Mouse (Mus musculus) heart, postnatal 0 days (tissue): ENCODE measurements around the gene Ankmy1. TPM values are rescaled to one million over a fixed set of nuclear protein-coding genes. Genes with fewer than 3 reads are reported as not detected.

ENCODE experiments used
- ATAC-seq: fragments of 200-750 bp; cut with Nextera tagmentation; 2 replicates; pipeline ENCODE4 v1.8.0; 2017; ENCODE audit warnings: low read depth, moderate number of reproducible peaks, moderate library complexity; ENCODE audit not compliant: insufficient read depth
- DNase-seq: peaks from one replicate; pipeline ENCODE4 v3.0.0-alpha.2; 2016; ENCODE audit warnings: low spot score
- H3K27ac ChIP-seq: fragments of 300-500 bp; sonication (generic); 2 replicates; pipeline ENCODE4 v1.5.1; 2014; ENCODE audit warnings: low read depth, mild to moderate bottlenecking
- H3K27me3 ChIP-seq: fragments of 300-500 bp; sonication (generic); 2 replicates; pipeline ENCODE4 v1.6.1; 2014; ENCODE audit warnings: low read length, mixed read lengths; ENCODE audit not compliant: control insufficient read depth, insufficient read depth
- H3K36me3 ChIP-seq: fragments of 300-500 bp; sonication (generic); replicated peaks from 2 replicates; pipeline ENCODE4 v1.6.1; 2014; ENCODE audit warnings: low read length, mixed read lengths; ENCODE audit not compliant: control insufficient read depth, insufficient read depth
- H3K4me1 ChIP-seq: fragments of 300-500 bp; sonication (generic); 2 replicates; pipeline ENCODE4 v1.6.1; 2014; ENCODE audit warnings: antibody characterized with exemption; ENCODE audit not compliant: control insufficient read depth, insufficient read depth
- H3K4me2 ChIP-seq: fragments of 300-500 bp; sonication (generic); 2 replicates; pipeline ENCODE4 v1.6.1; 2014; ENCODE audit warnings: low read depth, mild to moderate bottlenecking, low read length, moderate library complexity
- H3K4me3 ChIP-seq: fragments of 300-500 bp; sonication (generic); 2 replicates; pipeline ENCODE4 v1.5.1; 2014; ENCODE audit warnings: low read depth, low read length
- H3K9ac ChIP-seq: fragments of 300-500 bp; sonication (generic); replicated peaks from 2 replicates; pipeline ENCODE4 v1.6.1; 2014; ENCODE audit warnings: low read depth, low read length, mixed read lengths
- H3K9me3 ChIP-seq: fragments of 300-500 bp; sonication (generic); replicated peaks from 2 replicates; pipeline ENCODE4 v1.6.1; 2016; ENCODE audit warnings: low read length; ENCODE audit not compliant: control insufficient read depth
- CTCF ChIP-seq: IDR thresholded peaks from 2 replicates; pipeline ENCODE4 v1.5.1; 2016; ENCODE audit warnings: antibody characterized with exemption, control low read depth, low read depth
- EP300 ChIP-seq: IDR thresholded peaks from 2 replicates; pipeline ENCODE4 v1.6.1; 2016; ENCODE audit warnings: antibody characterized with exemption, low read depth
- WGBS: fragments of 180-500 bp; shearing (Covaris S2); extraction: QIAGEN DNeasy Blood & Tissue Kit; methylation state at CpG from one replicate; pipeline ENCODE4 v1.1.7; 2014; 5-methylcytosine and 5-hydroxymethylcytosine counted together
- polyA plus RNA-seq: library from polyadenylated mRNA; unstranded; fragments of >200 nt; fragmentation: Nextera tagmentation; extraction: Ambion mirVana; gene quantifications from 2 replicates; pipeline ENCODE4 v1.2.1, GENCODE M21; 2015
- total RNA-seq: library from RNA; depleted of rRNA; stranded (reverse); fragments of >200 nt; gene quantifications from 2 replicates; pipeline ENCODE4 v1.2.3, GENCODE M21; 2014; ENCODE audit warnings: low replicate concordance

Ankmy1 gene
- total and polyA plus RNA-seq, 2 experiments from 2014 or later: 0.10 TPM; not detected in 1

DNA sequence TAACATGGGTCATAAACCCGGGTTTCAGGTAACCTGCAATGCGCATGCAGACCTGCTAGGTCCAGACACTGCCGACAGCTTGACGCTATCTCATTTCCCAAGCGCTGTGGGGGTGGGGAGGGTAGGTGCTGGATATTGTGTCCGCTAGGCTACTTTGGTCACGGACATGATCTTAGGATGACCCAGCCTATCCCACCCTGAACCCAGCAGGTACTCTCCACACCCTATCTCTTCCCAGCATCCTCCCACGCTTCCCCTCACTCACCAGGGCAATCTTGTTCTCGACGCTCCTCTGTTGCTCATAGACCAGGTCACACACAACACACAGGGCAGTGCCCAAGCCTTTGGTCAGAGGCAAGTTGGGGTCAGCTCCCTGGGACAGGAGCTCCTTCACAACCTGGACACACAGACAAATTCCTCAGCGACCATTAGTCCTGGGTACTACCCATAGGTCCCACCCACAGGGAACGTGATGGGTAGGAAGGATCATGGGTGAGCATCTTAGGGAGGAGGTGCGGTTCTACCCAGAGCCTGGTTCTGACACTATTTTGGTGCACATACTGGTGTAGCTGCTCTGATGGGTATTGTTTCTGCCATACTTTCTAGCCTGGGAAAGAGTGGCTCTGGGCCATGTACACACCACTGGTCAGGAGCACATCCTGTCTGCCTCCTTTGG lies 24.5 kb downstream of the Ankmy1 start:
- H3K4me1 ChIP-seq: no peaks in the 10 kb centered on the region
- WGBS: 70% methylated on average over 13 of the region's 13 CpGs

DNA sequence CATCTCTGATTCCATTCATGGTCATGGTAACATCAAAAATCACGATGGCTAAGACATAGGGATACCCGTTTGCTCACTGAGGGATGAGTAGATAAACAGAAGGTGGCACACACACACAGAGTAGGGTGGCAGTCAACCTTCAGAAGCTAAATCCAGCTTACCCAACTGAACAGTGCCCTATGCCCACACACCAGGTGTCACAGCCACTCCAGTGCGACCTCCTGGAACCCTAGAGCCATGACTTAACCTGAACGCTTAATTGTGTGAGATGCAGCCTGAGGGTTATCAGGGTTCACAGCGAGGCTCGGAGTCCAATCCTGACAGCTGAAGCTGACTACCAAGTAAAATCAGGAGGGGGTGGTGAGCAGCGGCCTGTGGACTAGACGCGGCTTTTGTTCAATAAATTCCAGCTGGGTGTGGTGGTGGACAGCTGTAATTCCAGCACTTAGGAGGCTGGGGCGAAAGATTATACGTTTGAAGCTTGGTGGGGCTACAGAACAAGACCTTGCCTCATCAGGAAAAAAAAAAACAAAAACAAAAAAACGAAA lies 25.2 kb downstream of the Ankmy1 start:
- no peak overlapping the region for H3K4me2 ChIP-seq
- no peaks in the 10 kb centered on the region for H3K27me3 ChIP-seq
- no peak overlapping the region for H3K4me3 ChIP-seq
- no peak for ATAC-seq
- no peaks in the 10 kb centered on the region for H3K4me1 ChIP-seq
- TF ChIP-seq CTCF (no peak), EP300 (no peak)
- H3K36me3 ChIP-seq: no peaks in the 10 kb centered on the region
- H3K9ac ChIP-seq: no peak overlapping the region
- no peak for DNase-seq
- H3K27ac ChIP-seq: no peak overlapping the region
- WGBS: 59% methylated on average over 12 of the region's 12 CpGs
- no peaks in the 10 kb centered on the region for H3K9me3 ChIP-seq

More for the DNA sequence above, 24.5 kb downstream of the Ankmy1 start:
- DNase-seq (no peak), ATAC-seq (no peak)
- no peaks in the 10 kb centered on the region for H3K36me3 ChIP-seq
- no peaks in the 10 kb centered on the region for H3K27me3 ChIP-seq
- no peak overlapping the region for H3K9ac ChIP-seq
- no peak overlapping the region for H3K4me3 ChIP-seq
- H3K4me2 ChIP-seq: no peak overlapping the region
- H3K27ac ChIP-seq: no peak overlapping the region
- TF ChIP-seq EP300 (no peak), CTCF (no peak)
- no peaks in the 10 kb centered on the region for H3K9me3 ChIP-seq

DNA sequence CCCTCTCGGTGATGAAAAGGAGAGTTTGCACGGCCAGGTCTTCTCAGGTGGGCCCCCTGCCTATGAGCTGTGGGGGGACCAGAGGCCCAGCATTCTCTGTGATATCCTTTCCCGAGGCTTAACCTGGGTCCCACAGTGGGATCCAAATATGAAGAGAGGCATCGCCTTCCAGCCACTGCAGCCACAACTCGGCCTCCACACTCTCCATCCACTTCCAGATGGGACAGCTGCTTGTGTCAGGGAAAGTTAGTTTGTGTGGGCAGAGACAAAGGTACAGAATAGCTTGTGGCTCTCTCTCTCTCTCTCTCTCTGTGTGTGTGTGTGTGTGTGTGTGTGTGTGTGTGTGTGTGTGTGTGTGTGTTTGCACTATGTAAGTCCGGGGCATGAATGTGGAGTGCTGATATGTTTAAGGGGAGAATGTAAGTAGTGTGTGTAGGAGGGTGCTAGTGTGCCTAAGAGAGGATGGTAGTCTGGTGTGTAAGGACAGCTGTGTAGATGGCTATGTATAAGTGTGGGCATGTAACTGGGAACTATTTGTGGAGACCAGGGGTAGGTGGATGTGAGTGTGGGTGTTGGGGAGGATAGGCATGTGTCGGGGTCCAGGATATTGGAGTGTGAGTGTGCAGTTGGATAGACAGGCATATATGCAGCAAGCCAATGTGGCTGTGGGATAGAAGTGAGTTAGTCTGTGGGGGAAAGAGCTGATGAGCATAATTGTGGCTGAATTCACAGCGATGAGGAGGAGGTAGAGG lies 27.2 kb downstream of the Ankmy1 start:
- 65% methylated on average over 8 of the region's 8 CpGs for WGBS
- no peak for TF ChIP-seq CTCF
- no peak for TF ChIP-seq EP300

DNA sequence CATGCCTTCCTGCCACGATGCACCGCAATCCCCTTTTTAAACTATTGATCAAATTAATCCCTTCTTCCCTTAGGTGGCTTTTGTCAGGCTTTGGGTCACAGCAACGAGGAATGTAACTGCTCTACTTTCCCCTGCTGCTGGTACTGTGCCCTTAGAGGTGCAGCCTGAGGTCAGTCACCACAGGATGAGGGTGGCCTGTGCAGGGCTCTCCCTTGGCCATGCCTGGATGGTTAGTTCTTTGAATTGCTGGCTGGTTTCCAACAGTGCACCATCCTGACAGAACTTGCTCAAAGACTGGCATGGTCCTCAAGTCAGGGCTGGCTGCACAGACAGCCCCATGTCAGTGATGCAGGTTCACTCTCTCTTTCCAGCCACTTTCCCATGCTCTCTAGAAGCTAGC lies 28.7 kb downstream of the Ankmy1 start:
- no peak overlapping the region for H3K4me2 ChIP-seq
- ATAC-seq (no peak), DNase-seq (no peak)
- TF ChIP-seq EP300 (no peak), CTCF (no peak)
- no peak overlapping the region for H3K9ac ChIP-seq
- no peaks in the 10 kb centered on the region for H3K27me3 ChIP-seq
- WGBS: 76% methylated on average over 3 of the region's 3 CpGs
- no peaks in the 10 kb centered on the region for H3K4me1 ChIP-seq
- no peaks in the 10 kb centered on the region for H3K9me3 ChIP-seq
- no peak overlapping the region for H3K27ac ChIP-seq
- no peak overlapping the region for H3K4me3 ChIP-seq
- no peaks in the 10 kb centered on the region for H3K36me3 ChIP-seq

More for the DNA sequence above, 27.2 kb downstream of the Ankmy1 start:
- Histone ChIP-seq H3K9me3 (no peaks in the 10 kb centered on the region), H3K36me3 (no peaks in the 10 kb centered on the region), H3K4me3 (no peak overlapping the region), H3K4me2 (no peak overlapping the region), H3K4me1 (no peaks in the 10 kb centered on the region), H3K9ac (no peak overlapping the region), H3K27me3 (no peaks in the 10 kb centered on the region), H3K27ac (no peak overlapping the region)
- ATAC-seq (no peak), DNase-seq (no peak)

DNA sequence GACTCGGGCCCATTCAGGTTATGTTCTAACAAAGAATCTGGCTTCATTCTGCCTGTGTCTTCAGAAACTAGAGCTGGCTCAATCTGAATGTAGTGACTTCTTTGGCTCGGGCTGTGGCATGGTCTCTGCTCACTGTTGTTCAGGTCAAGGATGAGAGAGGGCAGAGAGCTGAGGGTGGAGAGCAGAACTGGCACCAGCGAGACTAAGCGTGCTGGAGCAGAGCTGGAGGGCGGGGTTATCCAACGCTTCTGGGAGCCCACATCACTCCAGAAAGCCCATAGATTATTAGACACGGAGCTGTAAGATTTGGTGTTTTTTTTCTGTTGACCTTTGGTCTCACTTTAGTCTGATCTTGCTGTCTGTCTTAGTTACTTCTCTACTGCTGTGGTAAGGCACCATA lies 30.0 kb downstream of the Ankmy1 start:
- TF ChIP-seq EP300 (no peak), CTCF (no peak)
- Histone ChIP-seq H3K36me3 (no peaks in the 10 kb centered on the region), H3K9me3 (no peaks in the 10 kb centered on the region), H3K4me3 (no peak overlapping the region), H3K4me1 (no peaks in the 10 kb centered on the region), H3K27ac (no peak overlapping the region), H3K27me3 (no peaks in the 10 kb centered on the region), H3K9ac (no peak overlapping the region), H3K4me2 (no peak overlapping the region)
- WGBS: 76% methylated on average over 7 of the region's 7 CpGs
- no peak for DNase-seq
- ATAC-seq: no peak
